Mouse (Mus musculus) small intestine, adult 2 months (tissue): ENCODE results near the gene Eps15.

ENCODE experiments used
- CTCF ChIP-seq: fragments of 200-500 bp; IDR thresholded peaks from 2 replicates; pipeline ENCODE4 v1.5.1; 2012; ENCODE audit warnings: low read depth, mild to moderate bottlenecking, control low read depth, inconsistent platforms, low read length, moderate library complexity, mixed read lengths; ENCODE audit not compliant: insufficient replicate concordance, insufficient read length; ENCODE audit errors: extremely low read depth
- POLR2A ChIP-seq: fragments of 200-500 bp; IDR thresholded peaks from 2 replicates; pipeline ENCODE4 v1.6.1; 2012; ENCODE audit warnings: low read depth, mild to moderate bottlenecking, control low read depth, inconsistent platforms, low read length, moderate library complexity

GRCm38 (mm10) chr4:109401176-109401689 is 121.2 kb downstream of the Eps15 start:
- no peak for TF ChIP-seq CTCF
- TF ChIP-seq POLR2A = no peak
